Mouse (Mus musculus): ENCODE measurements around the gene Apoa1.
A peak's percentile ranks its signal among the peaks of the same experiment; 100 is the strongest.

The Apoa1 gene

DNA sequence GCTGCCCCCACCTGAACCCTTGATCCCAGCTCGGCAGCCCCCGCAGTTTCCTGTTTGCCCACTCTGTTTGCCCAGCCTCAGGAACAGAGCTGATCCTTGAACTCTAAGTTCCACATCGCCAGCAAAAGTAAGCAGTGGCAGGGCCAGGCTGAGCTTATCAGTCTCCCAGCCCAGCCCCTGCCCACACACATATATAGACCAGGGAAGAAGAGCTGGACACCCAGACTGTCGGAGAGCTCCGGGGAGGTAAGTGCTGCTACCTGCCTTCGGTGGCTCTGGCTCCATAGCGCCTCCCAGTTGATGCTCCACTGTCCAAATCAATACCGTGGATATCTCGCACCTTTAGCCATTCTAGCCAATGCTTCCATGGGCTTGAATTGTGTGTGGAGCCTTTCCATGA lies at the start of gene Apoa1:
Gene Apoa1, plus strand, starts transcription at position 90 of the 400 bp plus-strand sequence.
- no peak for DNase-seq (ENCODE audit: low read depth, low spot score)

DNA sequence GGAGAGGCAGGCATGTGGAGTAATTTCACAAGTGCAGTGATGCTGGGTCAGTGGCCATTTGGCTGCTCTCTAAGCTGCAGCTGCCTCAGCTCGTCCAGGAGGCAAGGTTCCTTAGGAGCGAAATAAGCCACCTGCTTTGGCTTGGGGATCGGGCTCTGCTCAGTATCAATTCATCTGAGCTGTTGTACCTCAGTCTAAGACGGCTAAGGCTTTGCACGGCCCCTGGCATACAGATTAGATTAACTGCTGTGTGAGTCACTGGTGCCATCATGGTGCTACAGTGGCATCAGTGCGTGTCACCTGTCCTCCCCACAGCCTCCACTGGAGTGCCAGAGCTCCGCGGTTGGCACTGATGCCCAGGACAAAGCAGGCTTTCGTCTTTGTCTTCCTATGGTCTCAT lies 49.8 kb upstream of the Apoa1 start:
- DNase-seq (ENCODE audit: low read depth, low spot score) = no peak

DNA sequence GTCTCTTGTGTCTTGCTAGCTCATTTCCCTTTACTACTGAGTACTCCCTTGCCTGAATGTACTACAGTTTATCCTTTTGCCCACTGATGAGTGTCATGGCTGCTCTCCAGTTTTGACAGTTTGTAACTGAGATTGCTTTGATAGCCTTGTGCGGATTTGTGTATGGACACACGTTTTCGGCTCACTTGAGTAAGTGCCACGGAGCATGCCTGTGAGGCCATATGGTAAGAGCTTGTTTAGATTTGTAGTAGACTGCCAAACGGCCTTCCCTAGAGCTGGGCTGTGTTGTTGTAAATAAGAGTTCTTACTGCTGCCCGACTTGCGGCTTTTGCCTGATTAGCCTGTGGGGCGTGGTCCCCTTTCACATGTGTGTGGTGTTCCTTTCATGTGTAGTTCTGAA lies 47.1 kb upstream of the Apoa1 start:
- DNase-seq (ENCODE audit: low read depth, low spot score) = no peak

DNA sequence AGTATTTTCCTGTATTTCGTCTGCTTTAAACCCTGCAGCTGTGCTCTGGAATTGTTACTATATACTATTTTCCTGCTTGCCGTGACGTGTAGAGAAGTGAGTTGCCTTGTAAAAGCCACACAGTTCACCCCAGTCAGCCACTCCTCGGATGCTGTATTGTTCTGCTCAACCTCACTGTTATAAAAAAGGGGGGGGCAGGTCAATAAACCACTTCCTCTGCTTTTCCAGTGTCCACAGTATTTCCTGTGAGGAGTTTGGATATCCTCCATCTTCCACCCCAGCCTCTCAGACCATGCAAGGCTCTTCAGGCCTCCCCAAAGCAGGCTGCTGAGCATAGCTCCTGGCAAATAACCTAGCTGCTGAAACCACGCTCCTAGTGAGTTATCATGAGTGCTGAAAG lies 43.8 kb upstream of the Apoa1 start:
- DNase-seq (ENCODE audit: low read depth, low spot score) = no peak

- no peak for DNase-seq (ENCODE audit: low read depth, low spot score)
Measured at GRCm38 (mm10) chr9:46185191-46185590, 43.2 kb upstream of the Apoa1 start.

GRCm38 (mm10) chr9:46186387-46186786 lies 42.0 kb upstream of the Apoa1 start:
- DNase-seq (ENCODE audit: low read depth, low spot score) = no peak

DNA sequence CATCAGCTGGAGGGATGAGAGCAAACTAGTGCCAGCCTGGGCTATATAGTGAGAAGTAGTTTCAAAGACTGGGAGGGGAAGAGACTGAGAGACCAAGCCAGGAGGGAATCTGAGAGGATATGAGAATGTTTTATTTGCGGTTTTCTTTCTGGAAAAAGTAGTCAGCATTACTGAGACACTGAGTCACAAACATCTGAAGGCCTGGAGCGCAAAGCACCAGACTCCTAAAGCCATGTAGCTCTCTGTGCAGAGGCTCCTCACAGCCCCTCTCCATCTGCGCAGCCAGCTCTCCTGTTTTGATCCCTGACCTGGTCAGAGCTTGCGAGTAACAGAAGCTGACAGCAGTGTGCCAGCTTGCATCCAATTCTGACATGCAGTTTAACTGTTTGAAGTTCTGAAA lies 40.0 kb upstream of the Apoa1 start:
- DNase-seq (ENCODE audit: low read depth, low spot score) = no peak

GRCm38 (mm10) chr9:46188956-46189355 lies 39.4 kb upstream of the Apoa1 start:
- DNase-seq (ENCODE audit: low read depth, low spot score) = no peak

- DNase-seq (ENCODE audit: low read depth, low spot score) = no peak
Measured at GRCm38 (mm10) chr9:46189381-46189780, 39.0 kb upstream of the Apoa1 start.

DNA sequence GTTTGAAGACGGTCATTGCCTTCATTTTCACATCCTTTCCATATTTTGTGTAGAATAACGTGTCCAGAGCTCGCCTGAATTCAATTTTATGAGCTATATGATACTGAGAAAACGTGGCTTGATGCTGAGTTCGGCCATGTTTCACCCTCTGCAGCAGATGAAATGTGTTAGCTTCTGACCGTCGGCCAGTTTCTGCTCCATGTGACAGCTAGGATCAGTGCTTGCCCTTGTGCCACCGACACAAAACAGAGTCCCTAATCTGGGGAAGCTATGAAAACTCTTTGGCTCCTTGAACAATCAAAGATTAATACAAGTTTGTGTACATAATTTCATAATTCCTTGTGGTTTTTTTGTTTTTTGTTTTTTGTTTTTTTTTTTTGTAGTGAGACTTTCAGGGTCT lies 37.1 kb upstream of the Apoa1 start:
- DNase-seq (ENCODE audit: low read depth, low spot score) = no peak

- no peak for DNase-seq (ENCODE audit: low read depth, low spot score)
Measured at GRCm38 (mm10) chr9:46191644-46192043, 36.7 kb upstream of the Apoa1 start.

GRCm38 (mm10) chr9:46192642-46193041 lies 35.7 kb upstream of the Apoa1 start:
- DNase-seq (ENCODE audit: low read depth, low spot score) = no peak

- no peak for DNase-seq (ENCODE audit: low read depth, low spot score)
Measured at GRCm38 (mm10) chr9:46194809-46195208, 33.6 kb upstream of the Apoa1 start.

- peak; percentile 44 for DNase-seq (ENCODE audit: low read depth, low spot score)
Measured at GRCm38 (mm10) chr9:46196699-46197169, 31.6 kb upstream of the Apoa1 start.

DNA sequence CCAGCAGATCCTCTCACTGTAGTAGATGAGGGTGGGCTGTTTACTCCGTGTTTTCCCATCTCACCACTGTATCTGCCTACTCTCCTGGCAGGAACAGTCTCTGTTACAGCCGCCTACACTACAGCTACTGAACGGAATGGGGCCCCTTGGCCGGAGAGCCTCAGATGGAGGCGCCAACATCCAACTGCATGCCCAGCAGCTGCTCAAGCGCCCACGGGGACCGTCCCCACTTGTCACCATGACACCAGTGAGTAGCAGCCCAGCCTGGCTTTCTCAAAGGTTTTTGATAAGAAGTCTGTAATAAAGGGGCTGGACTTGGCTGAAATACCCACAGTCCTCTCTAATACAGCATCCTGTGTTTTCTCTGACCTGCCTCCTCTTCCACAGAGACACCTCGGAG lies 29.9 kb upstream of the Apoa1 start:
- no peak for DNase-seq (ENCODE audit: low read depth, low spot score)

- DNase-seq (ENCODE audit: low read depth, low spot score) = no peak
Measured at GRCm38 (mm10) chr9:46198936-46199335, 29.4 kb upstream of the Apoa1 start.

DNA sequence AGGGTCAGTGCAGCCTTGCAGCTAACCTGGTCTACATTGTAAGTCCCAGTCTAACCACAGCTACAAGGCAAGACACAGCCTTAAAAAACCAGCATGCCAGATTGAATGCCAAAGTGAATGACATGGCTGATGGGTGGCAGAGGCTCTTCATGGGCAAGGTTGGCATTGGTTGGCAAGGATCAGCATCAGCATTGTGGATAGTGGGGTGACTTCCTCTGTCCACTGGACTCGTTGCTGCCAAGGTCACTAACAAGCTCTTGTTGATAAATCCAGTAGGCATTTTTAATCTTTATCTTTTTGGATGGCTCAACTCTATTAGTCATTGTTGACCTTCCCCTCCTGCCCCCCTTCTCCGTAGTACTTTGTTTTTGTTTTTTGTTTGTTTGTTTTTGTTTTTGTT lies 28.8 kb upstream of the Apoa1 start:
- DNase-seq (ENCODE audit: low read depth, low spot score) = no peak

- no peak for DNase-seq (ENCODE audit: low read depth, low spot score)
Measured at GRCm38 (mm10) chr9:46206834-46207500, 21.4 kb upstream of the Apoa1 start.

DNA sequence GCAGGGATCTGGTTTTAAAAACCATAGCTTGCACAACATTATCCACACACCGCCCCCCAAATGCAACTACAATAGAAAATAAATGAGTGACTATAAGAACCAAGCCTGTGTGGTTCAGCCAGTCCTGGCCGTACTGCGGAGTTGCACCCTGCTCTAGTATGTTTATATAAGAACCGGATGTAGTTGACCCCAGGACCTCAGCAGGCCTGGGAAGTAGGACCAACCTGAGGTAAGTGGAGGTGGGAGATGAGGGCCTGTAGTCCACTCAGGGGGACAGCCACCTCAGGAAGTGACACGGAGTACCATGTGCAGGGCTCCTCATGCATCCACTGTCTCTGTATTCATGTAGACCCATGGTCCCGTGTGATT lies 20.9 kb upstream of the Apoa1 start:
- DNase-seq (ENCODE audit: low read depth, low spot score) = no peak

GRCm38 (mm10) chr9:46208401-46208974 lies 19.9 kb upstream of the Apoa1 start:
- no peak for DNase-seq (ENCODE audit: low read depth, low spot score)

- no peak for DNase-seq (ENCODE audit: low read depth, low spot score)
Measured at GRCm38 (mm10) chr9:46210473-46210872, 17.9 kb upstream of the Apoa1 start.

DNA sequence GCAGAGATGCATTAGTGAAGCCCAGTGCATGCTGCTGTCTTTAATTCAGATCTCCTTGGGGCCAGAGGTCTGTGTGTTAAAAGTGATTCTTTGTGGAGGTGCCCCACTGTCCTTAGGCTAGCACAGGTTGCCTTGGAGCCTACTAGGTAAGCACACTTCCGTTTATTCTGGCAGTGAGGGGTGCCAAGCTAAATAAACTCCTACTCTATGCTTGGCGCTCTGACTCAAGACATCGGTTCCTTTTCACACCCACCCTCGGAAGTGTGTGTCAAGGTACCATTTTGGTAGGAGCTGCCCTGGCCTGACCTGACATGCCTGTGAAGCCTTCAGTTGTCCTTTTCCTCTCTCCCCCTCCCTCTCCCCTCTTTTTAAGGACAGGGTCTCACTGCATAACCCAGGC lies 14.1 kb upstream of the Apoa1 start:
- no peak for DNase-seq (ENCODE audit: low read depth, low spot score)

DNA sequence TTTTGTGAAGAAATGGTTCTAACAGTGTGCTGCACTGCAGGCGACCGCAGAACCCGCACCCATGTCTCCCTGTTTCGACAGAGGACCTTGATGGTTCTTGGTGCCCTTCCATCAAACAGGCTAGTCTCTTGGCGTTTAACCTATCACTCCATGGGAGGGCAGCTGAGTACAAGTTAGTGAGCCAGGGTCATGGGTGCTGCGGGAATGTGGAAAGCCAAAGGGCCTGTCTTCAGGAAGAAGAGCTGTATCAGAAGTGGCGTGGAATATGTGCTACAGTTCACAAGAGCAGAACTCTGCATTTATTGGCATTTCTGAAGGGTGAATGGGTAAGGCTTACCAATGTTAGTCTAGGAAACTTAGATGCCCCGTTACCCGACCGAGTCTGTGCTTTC lies 13.4 kb upstream of the Apoa1 start:
- DNase-seq (ENCODE audit: low read depth, low spot score) = no peak
